Mouse (Mus musculus): ENCODE data around the gene Prdm1.

Prdm1 gene

GRCm38 (mm10) chr10:44418901-44419300 lies 109.4 kb downstream of the Prdm1 start:
- no peak for DNase-seq (ENCODE audit: low spot score)

- no peak for DNase-seq (ENCODE audit: low spot score)
Observed at GRCm38 (mm10) chr10:44415576-44415975, 112.7 kb downstream of the Prdm1 start.

DNA sequence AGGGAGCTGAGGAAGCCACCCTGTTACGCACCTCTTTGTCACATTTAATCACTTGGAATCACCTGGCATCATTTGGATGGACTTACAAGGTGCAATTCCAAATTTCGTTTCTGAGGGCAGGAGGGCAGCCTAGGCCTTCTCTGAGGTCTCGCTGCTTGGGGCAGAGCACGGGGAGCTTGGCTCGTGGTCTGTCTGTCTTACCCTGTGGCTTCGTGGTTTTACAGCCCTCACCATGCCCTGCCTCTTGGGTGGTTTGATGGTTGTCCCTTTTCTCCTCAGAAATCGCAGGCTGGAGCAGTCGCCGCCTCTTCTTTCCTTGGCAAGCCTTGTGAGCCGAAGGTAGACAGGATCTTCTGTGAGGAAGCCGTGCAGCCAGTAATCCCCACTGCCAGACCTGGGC lies 118.3 kb downstream of the Prdm1 start:
- DNase-seq (ENCODE audit: low spot score), result no peak

GRCm38 (mm10) chr10:44409054-44409453 lies 119.2 kb downstream of the Prdm1 start:
- DNase-seq (ENCODE audit: low spot score), result no peak

DNA sequence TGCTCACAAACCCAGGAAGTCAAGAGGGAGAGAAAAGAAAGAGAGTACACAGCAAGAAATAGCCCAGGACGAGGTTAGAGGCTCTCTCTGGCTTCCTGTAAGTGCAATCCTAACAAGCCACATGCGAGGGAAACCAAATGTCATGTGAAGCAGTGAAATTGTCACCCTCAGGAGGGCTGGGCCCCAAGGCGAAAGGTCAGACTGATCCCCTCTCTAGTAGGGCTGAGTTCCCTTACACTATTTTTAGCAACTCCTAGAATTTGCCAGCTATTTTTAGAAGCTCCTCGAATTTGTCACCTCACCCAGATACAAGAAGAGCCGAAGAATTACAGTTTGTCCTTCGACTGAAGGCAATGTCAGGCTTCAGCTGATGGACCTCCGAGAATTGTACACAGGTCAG lies 124.9 kb downstream of the Prdm1 start:
- no peak for DNase-seq (ENCODE audit: low spot score)

GRCm38 (mm10) chr10:44401600-44401999 lies 126.7 kb downstream of the Prdm1 start:
- no peak for DNase-seq (ENCODE audit: low spot score)

GRCm38 (mm10) chr10:44400602-44401001 lies 127.7 kb downstream of the Prdm1 start:
- DNase-seq (ENCODE audit: low spot score), result no peak

DNA sequence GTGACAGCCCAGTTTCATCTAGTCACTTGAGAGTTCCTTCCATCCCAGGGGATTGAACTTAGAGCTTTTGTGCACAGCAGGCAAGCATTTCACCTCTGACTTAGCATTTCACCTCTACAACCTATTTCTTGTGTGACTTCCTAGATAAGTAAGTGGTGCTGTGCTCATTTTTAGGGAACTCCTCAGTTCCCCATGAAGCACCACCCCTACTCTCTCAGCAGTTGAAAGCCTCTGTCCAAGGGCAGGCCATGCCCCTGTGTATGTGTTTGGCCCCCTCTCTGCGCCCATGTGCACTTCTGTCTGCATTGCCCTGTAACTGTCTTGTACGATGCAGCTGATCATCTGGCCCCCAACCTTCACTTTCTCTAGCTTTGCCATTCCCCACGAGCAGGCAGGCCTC lies 128.2 kb downstream of the Prdm1 start:
- DNase-seq (ENCODE audit: low spot score), result no peak

- no peak for DNase-seq (ENCODE audit: low spot score)
Observed at GRCm38 (mm10) chr10:44392855-44393254, 135.4 kb downstream of the Prdm1 start.

GRCm38 (mm10) chr10:44391509-44392290 lies 136.6 kb downstream of the Prdm1 start:
- no peak for DNase-seq (ENCODE audit: low spot score)

- no peak for DNase-seq (ENCODE audit: low spot score)
Observed at GRCm38 (mm10) chr10:44390286-44390685, 138.0 kb downstream of the Prdm1 start.

- DNase-seq (ENCODE audit: low spot score), result no peak
Observed at GRCm38 (mm10) chr10:44388706-44389233, 139.5 kb downstream of the Prdm1 start.
